Mouse (Mus musculus) liver, embryonic 13.5 days (tissue): ENCODE results near the gene Camta1. TPM values are rescaled to one million over a fixed set of nuclear protein-coding genes. Genes with fewer than 3 reads are reported as not detected.
A peak's percentile ranks its signal among the peaks of the same experiment; 100 is the strongest.

Experiments used
- ATAC-seq: fragments of 200-750 bp; cut with Nextera tagmentation; 2 replicates; pipeline ENCODE4 v1.8.0; 2017; ENCODE audit warnings: low read depth, mild to moderate bottlenecking, moderate number of reproducible peaks, moderate library complexity
- DNase-seq: peaks from one replicate; pipeline ENCODE4 v3.0.0; 2022
- H3K27ac ChIP-seq: fragments of 300-500 bp; sonication (generic); 2 replicates; pipeline ENCODE4 v1.5.1; 2015; ENCODE audit warnings: moderate library complexity, mild to moderate bottlenecking, inconsistent platforms
- H3K27me3 ChIP-seq: fragments of 300-500 bp; sonication (generic); 2 replicates; pipeline ENCODE4 v1.6.1; 2015; ENCODE audit warnings: mild to moderate bottlenecking, inconsistent platforms
- H3K36me3 ChIP-seq: fragments of 300-500 bp; sonication (generic); 2 replicates; pipeline ENCODE4 v1.6.1; 2015; ENCODE audit warnings: mild to moderate bottlenecking, inconsistent platforms
- H3K4me1 ChIP-seq: fragments of 300-500 bp; sonication (generic); replicated peaks from 2 replicates; pipeline ENCODE4 v1.6.1; 2015; ENCODE audit warnings: inconsistent platforms
- H3K4me2 ChIP-seq: fragments of 300-500 bp; sonication (generic); 2 replicates; pipeline ENCODE4 v1.6.1; 2015; ENCODE audit warnings: inconsistent platforms, mild to moderate bottlenecking, moderate library complexity
- H3K4me3 ChIP-seq: fragments of 300-500 bp; sonication (generic); replicated peaks from 2 replicates; pipeline ENCODE4 v1.5.1; 2015; ENCODE audit warnings: mild to moderate bottlenecking, inconsistent platforms
- H3K9ac ChIP-seq: fragments of 300-500 bp; sonication (generic); 2 replicates; pipeline ENCODE4 v1.6.1; 2015; ENCODE audit warnings: mild to moderate bottlenecking, inconsistent platforms
- H3K9me3 ChIP-seq: fragments of 300-500 bp; sonication (generic); replicated peaks from 2 replicates; pipeline ENCODE4 v1.6.1; 2016; ENCODE audit warnings: inconsistent platforms
- WGBS: fragments of 180-500 bp; shearing (Covaris S2); methylation state at CpG from one replicate; pipeline ENCODE4 v1.1.7; 2015; ENCODE audit not compliant: insufficient replicate concordance; 5-methylcytosine and 5-hydroxymethylcytosine counted together
- polyA plus RNA-seq: library from polyadenylated mRNA; unstranded; fragments of >200 nt; fragmentation: Nextera tagmentation; extraction: Ambion mirVana; gene quantifications from 2 replicates; pipeline ENCODE4 v1.2.1, GENCODE M21; 2015

Camta1 gene
- polyA plus RNA-seq, 1 experiment from 2014 or later: 43.6 TPM

DNA sequence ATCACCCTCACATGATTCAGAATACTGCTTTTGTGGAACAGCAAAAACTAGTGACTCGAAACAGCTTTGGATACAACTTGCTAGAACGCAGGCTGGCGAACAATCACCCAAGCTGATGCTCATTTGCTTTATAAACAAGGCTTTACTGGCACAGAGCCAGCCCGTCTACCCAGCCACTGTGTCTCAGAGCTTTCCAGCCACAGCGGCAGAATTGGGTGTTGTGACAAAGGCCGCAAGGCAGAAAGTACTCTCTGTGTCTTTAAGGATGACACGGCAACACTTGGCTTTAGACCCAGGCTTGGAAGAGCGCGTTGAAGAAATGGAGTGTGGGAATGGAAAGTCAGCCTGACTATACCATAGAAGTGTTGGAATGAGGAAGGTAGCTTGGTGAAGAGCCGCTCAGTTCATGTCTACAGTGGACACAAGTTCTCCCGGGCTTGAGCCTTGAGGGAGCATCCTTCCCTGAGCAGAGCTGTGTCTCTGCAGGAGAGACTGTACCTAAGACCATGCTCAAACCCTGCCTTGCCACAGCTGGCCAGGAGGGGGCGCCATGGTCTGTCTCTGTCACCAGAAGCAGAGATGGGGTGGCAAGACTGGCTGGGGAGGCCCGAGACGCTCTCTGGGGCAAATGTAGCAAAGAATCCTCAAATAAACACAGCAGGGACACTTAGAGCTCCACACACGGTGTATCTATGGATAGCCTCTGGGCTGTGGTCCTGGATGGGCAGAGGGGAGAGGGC is 645.0 kb downstream of the Camta1 start:
- H3K36me3 ChIP-seq: no peaks in the 10 kb centered on the region
- H3K27me3 ChIP-seq: no peaks in the 10 kb centered on the region
- no peak overlapping the region for H3K4me2 ChIP-seq
- DNase-seq (no peak), ATAC-seq (no peak)
- peaks cover 8% of the 10 kb centered on the region; the same call in 1 of the 2 replicates for H3K4me1 ChIP-seq
- WGBS: 69% methylated on average over 15 of the region's 15 CpGs
- no peak overlapping the region for H3K27ac ChIP-seq
- no peak overlapping the region for H3K4me3 ChIP-seq
- no peak overlapping the region for H3K9ac ChIP-seq
- no peaks in the 10 kb centered on the region for H3K9me3 ChIP-seq

DNA sequence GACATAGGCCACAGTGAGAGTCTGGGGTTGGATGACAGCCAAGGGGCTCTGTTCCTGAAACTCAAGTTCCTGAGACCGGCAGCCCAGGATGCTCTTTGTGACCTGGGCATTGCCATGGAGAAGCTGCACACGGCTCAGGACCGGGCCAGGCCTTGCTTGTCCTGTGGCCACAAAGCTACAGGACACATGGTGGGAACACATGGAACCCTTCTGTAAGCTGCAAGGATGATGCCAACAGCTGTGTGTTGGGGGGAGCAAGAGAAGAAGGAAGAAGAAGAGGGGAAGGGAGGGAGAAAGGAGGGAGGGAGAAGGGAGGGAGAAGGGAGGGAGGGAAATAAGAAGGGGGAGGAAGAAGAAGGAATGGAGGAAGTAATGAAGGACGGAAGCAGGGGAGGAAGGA is 645.8 kb downstream of the Camta1 start:
- no peak overlapping the region for H3K4me2 ChIP-seq
- H3K4me1 ChIP-seq: peaks cover 8% of the 10 kb centered on the region; the same call in 1 of the 2 replicates
- H3K27me3 ChIP-seq: no peaks in the 10 kb centered on the region
- H3K4me3 ChIP-seq: no peak overlapping the region
- H3K9ac ChIP-seq: no peak overlapping the region
- WGBS: 55% methylated on average over 4 of the region's 4 CpGs
- no peaks in the 10 kb centered on the region for H3K9me3 ChIP-seq
- DNase-seq: no peak
- ATAC-seq: no peak
- H3K27ac ChIP-seq: no peak overlapping the region
- H3K36me3 ChIP-seq: no peaks in the 10 kb centered on the region

DNA sequence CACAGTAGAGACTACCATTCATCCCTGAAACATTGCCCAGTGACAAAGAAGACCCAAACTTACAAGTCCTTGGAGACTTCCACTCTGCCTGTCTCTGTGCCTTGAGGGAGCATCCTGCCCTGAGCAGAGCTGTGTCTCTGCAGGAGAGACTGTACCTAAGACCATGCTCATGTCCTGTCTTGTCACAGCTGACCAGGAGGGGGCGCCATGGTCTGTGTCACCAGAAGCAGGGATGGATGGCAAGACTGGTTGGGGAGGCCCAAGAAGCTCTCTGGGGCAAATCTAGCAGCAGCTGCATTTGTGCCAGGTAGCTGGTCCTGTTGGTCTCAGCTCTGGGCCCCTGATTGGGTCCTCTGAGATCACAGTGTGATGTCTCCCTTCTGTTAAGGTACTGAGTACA is 646.5 kb downstream of the Camta1 start:
- peaks cover 8% of the 10 kb centered on the region; the same call in 1 of the 2 replicates for H3K4me1 ChIP-seq
- WGBS: 42% methylated on average over 1 of the region's 1 CpGs
- ATAC-seq (no peak), DNase-seq (no peak)
- H3K27me3 ChIP-seq: no peaks in the 10 kb centered on the region
- H3K27ac ChIP-seq: no peak overlapping the region
- H3K9me3 ChIP-seq: no peaks in the 10 kb centered on the region
- H3K9ac ChIP-seq: no peak overlapping the region
- no peak overlapping the region for H3K4me3 ChIP-seq
- H3K36me3 ChIP-seq: no peaks in the 10 kb centered on the region
- H3K4me2 ChIP-seq: no peak overlapping the region

DNA sequence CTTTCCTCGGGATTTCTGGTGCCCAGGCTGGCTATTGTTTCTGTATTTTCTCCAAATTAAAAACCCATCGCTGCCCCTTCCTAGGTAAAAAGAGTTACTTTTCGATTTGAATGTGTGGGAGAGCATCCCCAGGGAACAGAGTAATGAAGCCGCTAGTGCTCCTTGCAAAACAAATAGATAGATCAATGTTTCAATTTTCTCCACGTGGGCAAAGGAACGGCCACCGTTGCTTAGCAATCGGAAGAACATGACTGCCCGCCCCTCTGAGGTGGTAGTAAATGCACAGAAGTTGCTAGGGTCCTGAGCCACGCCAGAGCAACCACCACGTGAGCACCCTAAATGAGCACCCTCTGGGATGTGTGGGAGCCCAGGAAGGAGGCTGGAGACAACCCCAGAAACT is 648.2 kb downstream of the Camta1 start:
- Histone ChIP-seq H3K4me3 (no peak overlapping the region), H3K27ac (no peak overlapping the region), H3K9ac (no peak overlapping the region), H3K36me3 (no peaks in the 10 kb centered on the region), H3K27me3 (no peaks in the 10 kb centered on the region), H3K9me3 (no peaks in the 10 kb centered on the region), H3K4me1 (0 out of 2 replicates have a peak, but pooled peaks cover 2% of the 10 kb centered on the region), H3K4me2 (no peak overlapping the region)
- ATAC-seq: no peak
- no peak for DNase-seq
- 54% methylated on average over 11 of the region's 11 CpGs for WGBS

DNA sequence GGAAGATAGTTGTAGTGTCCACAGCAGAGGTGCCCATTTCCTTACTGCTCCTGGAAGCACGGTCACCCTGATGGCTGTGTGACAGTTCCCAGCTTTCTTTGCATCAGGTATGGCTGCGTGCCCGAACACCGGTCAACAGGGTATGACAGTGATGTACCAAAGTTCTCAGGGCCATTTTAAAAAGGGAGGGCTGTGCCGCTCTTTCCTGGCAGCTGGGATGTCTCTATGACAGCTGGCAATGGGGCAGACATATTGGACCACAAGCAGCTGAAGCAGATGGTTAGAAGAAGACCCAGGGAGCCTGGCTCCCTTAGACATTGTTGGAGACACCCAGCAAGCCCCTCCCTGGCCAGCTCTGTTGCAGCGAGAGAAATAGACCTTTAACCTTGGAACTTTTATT is 649.7 kb downstream of the Camta1 start:
- ATAC-seq: no peak
- H3K4me1 ChIP-seq: no peaks in the 10 kb centered on the region
- WGBS: 74% methylated on average over 6 of the region's 6 CpGs

DNA sequence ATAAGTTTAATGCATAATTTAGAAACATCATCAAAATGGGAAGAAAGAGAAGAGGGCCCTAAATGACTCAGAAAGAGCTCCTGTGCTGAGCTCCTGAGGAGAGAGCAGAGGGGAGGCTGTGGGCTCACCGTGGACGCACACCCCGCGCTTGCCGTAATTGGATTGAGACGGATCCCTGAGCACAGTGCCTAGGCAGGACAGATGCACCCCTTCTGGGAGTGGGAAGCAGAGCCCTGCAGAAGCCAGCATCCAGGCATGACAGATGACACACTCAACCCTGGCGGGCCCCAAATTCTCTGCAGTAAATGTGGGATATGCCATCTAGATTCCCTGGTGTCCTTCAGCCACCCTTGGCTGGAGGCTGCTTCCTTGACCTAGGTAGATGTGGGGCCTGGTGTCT is 654.1 kb downstream of the Camta1 start:
- Histone ChIP-seq H3K4me3 (no peak overlapping the region), H3K27me3 (no peaks in the 10 kb centered on the region), H3K4me2 (no peak overlapping the region), H3K9ac (no peak overlapping the region), H3K27ac (no peak overlapping the region), H3K9me3 (no peaks in the 10 kb centered on the region), H3K36me3 (no peaks in the 10 kb centered on the region), H3K4me1 (no peaks in the 10 kb centered on the region)
- DNase-seq (no peak), ATAC-seq (no peak)
- WGBS: 79% methylated on average over 7 of the region's 7 CpGs

More for the DNA sequence above, 649.7 kb downstream of the Camta1 start:
- no peak overlapping the region for H3K4me3 ChIP-seq
- no peak for DNase-seq
- H3K27ac ChIP-seq: no peak overlapping the region
- no peaks in the 10 kb centered on the region for H3K9me3 ChIP-seq
- H3K27me3 ChIP-seq: no peaks in the 10 kb centered on the region
- no peak overlapping the region for H3K4me2 ChIP-seq
- H3K36me3 ChIP-seq: no peaks in the 10 kb centered on the region
- no peak overlapping the region for H3K9ac ChIP-seq

DNA sequence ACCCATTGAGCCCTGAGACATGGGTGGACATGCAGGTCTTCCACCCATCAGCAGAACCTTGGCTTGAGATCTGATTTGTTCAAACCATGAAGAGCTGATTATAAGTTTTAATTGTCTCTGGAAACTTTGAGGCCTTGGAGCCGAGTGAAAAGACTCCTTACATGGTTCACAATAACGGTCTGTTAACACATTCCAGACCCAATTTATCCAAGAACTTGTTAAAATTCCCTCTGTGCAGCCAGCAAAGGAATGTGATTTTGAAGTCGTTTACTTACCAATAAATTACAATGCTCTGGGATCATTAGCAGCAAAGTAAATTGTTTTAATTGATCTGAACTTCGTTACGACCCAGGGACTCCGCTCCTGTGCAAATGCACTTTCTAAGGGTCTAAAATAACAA is 658.8 kb downstream of the Camta1 start:
- no peaks in the 10 kb centered on the region for H3K27me3 ChIP-seq
- no peaks in the 10 kb centered on the region for H3K4me1 ChIP-seq
- H3K27ac ChIP-seq: no peak overlapping the region
- no peak overlapping the region for H3K9ac ChIP-seq
- H3K36me3 ChIP-seq: no peaks in the 10 kb centered on the region
- no peaks in the 10 kb centered on the region for H3K9me3 ChIP-seq
- no peak overlapping the region for H3K4me3 ChIP-seq
- ATAC-seq (no peak), DNase-seq (no peak)
- WGBS: 71% methylated on average over 6 of the region's 6 CpGs
- no peak overlapping the region for H3K4me2 ChIP-seq

DNA sequence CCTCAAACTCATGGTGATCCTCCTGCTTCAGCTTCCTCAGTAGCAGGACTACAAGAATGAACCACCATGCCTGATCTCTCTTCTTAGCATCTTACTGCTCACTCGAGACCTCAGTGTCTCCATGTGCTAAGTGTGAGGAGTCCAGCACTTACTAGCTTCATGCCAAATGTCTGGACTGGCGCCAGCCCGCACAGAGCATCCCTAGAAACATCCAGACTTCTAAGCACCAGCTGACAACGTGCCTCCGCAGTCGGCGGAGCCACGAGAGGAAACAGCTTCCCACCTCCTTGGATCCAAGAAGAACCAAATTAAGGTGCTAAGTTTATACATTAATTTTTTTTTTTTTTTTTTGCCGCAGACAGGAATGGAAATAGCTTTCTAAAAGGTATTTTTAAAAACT is 661.4 kb downstream of the Camta1 start:
- H3K27me3 ChIP-seq: no peaks in the 10 kb centered on the region
- no peaks in the 10 kb centered on the region for H3K9me3 ChIP-seq
- no peak overlapping the region for H3K4me3 ChIP-seq
- no peaks in the 10 kb centered on the region for H3K4me1 ChIP-seq
- no peaks in the 10 kb centered on the region for H3K36me3 ChIP-seq
- H3K27ac ChIP-seq: no peak overlapping the region
- DNase-seq (no peak), ATAC-seq (no peak)
- no peak overlapping the region for H3K9ac ChIP-seq
- H3K4me2 ChIP-seq: no peak overlapping the region
- WGBS: 75% methylated on average over 9 of the region's 9 CpGs

DNA sequence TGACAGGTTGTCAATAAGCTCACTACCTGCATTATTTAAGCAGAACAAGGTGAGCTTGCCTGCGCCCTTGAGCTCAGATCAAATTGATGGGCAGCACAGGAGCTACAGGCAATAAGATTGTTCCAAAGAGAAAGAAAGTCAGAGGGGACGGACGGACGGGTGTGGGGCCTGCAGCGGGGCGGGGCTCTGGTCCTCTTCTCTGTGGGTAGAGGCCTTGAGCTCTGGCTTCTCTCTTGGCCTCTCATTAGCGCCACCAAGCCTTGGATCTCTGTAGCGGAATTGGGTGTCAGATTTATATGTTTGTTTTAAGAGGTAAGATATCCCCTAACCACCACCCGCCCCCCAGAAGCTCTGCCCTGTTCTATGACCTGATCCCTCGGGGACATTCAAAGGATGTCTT is 666.5 kb downstream of the Camta1 start:
- Histone ChIP-seq H3K27me3 (no peaks in the 10 kb centered on the region), H3K9me3 (no peaks in the 10 kb centered on the region), H3K4me1 (no peaks in the 10 kb centered on the region), H3K9ac (no peak overlapping the region), H3K36me3 (no peaks in the 10 kb centered on the region), H3K4me3 (no peak overlapping the region), H3K4me2 (no peak overlapping the region), H3K27ac (no peak overlapping the region)
- ATAC-seq (no peak), DNase-seq (no peak)
- WGBS: 40% methylated on average over 10 of the region's 10 CpGs

DNA sequence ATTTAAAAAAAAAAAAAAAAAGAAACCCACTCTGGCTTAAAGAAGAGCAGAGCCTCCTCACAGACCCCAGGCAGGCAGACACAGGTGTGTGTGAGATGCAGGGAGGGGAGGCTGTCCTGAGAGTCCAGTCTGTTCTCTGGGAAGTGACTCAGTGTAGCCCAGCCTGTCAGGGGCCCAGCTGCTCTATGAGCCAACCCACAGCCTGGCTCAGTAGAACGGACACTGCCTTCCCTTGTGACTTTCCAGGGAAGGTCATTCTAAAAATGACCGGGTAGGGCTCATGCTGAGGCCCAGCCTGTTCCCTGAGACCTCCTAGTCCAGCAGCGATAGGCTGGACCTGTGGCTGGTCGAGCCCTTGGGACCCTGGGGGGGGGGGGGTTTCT is 667.0 kb downstream of the Camta1 start:
- DNase-seq (no peak), ATAC-seq (no peak)
- Histone ChIP-seq H3K4me1 (no peaks in the 10 kb centered on the region), H3K27ac (no peak overlapping the region), H3K9ac (no peak overlapping the region), H3K4me2 (no peak overlapping the region), H3K27me3 (no peaks in the 10 kb centered on the region), H3K4me3 (no peak overlapping the region), H3K9me3 (no peaks in the 10 kb centered on the region), H3K36me3 (no peaks in the 10 kb centered on the region)
- WGBS: 41% methylated on average over 4 of the region's 4 CpGs

DNA sequence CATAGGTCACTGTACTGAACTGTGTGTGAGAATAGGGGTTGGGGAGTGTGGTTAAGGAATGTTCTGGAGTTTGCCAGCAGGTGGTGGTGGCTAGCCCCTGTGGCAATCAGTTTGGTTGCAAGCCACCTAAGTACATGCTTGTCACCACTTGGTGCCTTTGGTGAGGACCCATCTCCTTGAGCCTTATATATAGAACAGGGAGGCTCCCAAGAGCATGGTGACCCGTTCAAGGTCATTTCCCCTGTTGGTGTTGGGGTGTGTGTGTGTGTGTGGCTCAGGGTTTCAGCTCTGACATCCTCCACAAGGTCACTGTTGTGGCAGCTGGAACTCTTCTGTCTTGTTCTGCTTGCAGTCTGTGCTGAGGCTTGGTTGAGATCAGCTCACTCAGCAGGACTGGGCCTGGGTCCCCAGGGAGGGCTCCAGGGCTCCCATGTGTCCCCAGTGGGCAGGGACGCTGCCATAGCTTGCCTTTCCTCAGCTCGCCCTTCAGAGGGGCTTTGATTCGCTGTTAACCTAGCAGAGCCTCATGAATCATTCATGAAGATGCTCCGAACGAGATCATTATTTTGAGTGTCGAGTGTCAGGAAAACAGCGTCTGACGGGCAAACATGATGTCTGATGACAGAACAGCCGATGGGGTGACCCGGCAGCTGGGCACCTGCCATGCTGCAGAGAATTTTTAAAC is 667.5 kb downstream of the Camta1 start:
- Histone ChIP-seq H3K4me3 (no peak overlapping the region), H3K4me1 (no peaks in the 10 kb centered on the region), H3K4me2 (no peak overlapping the region), H3K27me3 (no peaks in the 10 kb centered on the region), H3K36me3 (no peaks in the 10 kb centered on the region), H3K27ac (no peak overlapping the region), H3K9me3 (no peaks in the 10 kb centered on the region), H3K9ac (no peak overlapping the region)
- 46% methylated on average over 11 of the region's 11 CpGs for WGBS
- ATAC-seq (no peak), DNase-seq (no peak)

DNA sequence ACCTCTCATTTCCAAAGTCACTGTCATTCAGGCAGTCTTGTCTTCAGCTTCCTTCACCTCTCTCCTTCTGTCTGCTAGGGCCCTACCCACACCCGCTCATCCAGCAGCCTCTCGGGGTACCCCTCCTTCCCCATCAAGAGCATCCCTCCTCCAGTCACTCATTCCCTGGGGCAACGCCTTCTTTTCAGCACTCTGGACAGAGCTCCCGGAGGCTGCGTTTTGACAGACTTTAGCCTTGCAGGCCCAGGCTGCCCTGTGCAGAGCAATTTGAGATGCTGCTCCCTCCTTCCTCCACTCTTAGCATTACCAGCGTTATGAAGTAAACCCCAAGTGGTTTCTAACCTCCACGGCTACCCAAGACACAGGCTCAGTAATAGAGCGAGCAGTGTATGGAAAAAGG is 675.2 kb downstream of the Camta1 start:
- no peaks in the 10 kb centered on the region for H3K27me3 ChIP-seq
- DNase-seq: peak; percentile 6
- no peak overlapping the region for H3K4me2 ChIP-seq
- 13% methylated on average over 8 of the region's 8 CpGs for WGBS
- H3K4me1 ChIP-seq: no peaks in the 10 kb centered on the region
- no peaks in the 10 kb centered on the region for H3K36me3 ChIP-seq
- no peak for ATAC-seq
- no peak overlapping the region for H3K4me3 ChIP-seq
- no peaks in the 10 kb centered on the region for H3K9me3 ChIP-seq
- no peak overlapping the region for H3K27ac ChIP-seq
- no peak overlapping the region for H3K9ac ChIP-seq
